Mouse (Mus musculus): ENCODE results near the gene Gm6525.

DNA sequence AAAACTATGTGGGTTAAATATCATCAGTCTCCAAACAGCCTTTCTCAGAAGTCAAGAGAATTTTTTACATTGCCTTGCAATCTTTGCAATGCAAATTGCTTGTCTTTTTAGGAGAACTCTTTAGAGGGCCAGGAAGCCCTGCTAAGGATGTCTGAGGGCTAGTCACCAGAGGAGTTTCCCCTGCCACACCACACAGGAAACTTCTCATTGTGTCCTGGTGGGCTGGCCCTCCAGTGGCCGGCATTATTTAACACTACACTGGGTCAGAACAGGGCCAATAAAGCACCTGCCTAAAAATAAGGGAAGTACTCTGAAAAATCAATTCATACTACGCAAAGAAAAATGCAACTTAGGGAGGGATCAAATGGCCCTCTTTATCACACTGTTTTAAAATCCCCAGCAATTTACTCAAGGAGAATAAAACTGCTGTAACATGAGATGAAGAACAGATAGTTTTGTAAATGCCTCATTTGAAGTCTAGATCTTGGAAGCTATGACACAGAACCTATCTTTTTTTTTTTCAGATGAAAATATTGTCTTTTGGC lies 45.3 kb downstream of the Gm6525 start:
- TF ChIP-seq CTCF (IDR thresholded peaks at IDR 0.05; ENCODE audit: low read depth), result no peak
- no peak for TF ChIP-seq EP300 (IDR thresholded peaks at IDR 0.05; ENCODE audit: low read depth)
